Mouse (Mus musculus) ovary, postnatal 14 days (tissue): Measurements from ENCODE around the gene Taf3.

ENCODE experiments used
- DNase-seq: peaks from one replicate; pipeline ENCODE4 v3.0.0; 2022; ENCODE audit warnings: low spot score

Taf3 gene

DNA sequence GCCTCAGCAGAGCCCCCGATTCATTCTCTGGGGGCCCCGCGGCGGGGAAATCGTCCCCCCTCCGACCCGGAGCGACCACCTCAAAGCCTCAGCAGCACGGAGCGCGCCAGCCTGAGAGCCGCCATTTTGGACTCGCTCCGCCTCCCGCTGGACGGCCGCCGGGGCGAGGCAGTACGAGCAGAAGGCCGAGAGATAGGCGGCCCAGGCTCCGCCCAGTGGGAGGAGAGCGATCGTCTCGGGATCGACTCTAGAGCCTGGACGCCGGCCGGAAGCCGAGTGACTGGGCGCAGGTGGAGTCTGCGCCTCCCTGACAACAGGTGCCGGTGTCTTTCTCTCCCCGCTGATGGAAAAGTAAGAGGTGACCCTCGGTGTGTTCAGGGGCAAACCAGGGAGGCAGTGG, at the start of gene Taf3:
Gene Taf3 (minus strand): TSS at position 136 of the 400 bp plus-strand sequence.
- peak; percentile 85 for DNase-seq

- no peak for DNase-seq
Observed at GRCm38 (mm10) chr2:10094327-10095100, 46.1 kb upstream of the Taf3 start.

DNA sequence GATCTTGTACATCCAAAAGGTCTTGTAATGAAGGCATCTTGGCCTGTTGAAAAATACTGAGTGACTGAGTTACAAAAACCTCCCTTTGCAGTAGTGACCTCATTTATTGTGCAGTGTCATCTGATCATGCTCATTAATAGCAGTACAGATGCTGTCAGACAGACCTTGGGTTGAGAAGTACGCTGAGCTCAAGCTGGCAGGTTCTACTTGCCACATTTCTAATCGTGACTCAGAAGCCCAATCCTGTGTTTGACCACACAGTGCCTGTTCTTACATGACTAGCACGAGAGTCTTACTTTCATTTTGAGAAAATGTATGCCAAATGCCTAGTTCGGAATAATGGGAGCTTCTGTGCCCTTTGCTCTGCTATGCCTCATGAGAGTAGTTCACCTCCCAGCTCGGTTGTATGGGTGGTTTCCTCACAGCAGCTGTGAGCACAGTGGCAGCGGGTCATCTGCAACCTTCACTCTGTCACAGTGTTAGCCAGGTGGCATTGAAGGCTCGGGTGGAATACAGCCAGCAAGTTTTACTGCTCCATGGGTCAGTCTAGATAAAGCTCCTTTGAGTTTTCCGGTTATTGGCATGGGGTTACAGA, 39.0 kb upstream of the Taf3 start:
- no peak for DNase-seq

DNA sequence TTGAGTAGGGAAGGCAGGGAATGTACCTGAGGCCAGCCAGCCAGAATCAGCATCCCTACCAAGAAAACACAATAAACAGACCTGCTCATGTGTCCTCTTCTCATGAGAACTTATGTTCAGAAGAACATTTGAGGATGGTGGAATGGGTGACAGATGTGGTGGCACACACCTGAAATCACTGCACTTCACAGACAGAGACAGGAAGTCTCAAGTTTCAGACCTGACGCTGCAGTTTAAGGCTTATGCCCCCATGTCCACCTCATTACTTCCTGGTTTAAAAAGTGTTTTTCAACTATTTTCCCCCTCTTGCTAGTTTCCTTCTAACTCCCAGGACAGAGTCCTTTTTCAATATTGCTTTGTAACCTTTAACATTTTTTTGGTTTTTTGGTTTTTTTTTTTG, 34.3 kb upstream of the Taf3 start:
- no peak for DNase-seq

GRCm38 (mm10) chr2:10081453-10082080, 33.2 kb upstream of the Taf3 start:
- DNase-seq = no peak

GRCm38 (mm10) chr2:10080310-10081010, 32.1 kb upstream of the Taf3 start, which contains the start of the genes Atp5c1 and Kin:
Gene Atp5c1, minus strand, starts transcription at chr2:10080510.
Gene Kin, plus strand, starts transcription at chr2:10080593.
- peak; percentile 92 for DNase-seq

GRCm38 (mm10) chr2:10079745-10080309, 31.4 kb upstream of the Taf3 start:
- DNase-seq = peak; percentile 5

GRCm38 (mm10) chr2:10076675-10077074, 28.3 kb upstream of the Taf3 start:
- DNase-seq = no peak

DNA sequence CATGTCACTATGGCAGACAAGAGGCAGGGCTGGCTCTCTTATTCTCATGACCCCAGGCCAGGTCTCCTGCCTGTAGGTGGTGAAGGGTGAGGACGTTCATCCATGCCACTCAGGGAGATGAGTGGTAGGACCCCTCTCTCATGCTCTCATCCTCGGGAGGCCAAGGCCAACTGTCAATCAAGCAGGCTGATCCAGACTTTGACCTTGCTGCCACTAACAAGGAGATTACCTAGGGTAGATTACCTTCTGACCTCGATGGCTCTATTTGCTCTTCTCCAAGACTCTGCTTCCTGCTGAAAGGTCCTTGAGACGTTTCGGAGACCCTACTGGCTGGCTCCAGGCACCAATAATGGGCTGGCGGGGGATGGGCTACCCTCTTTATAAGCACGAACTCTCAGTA, 26.1 kb upstream of the Taf3 start:
- DNase-seq = no peak

- DNase-seq = no peak
Observed at GRCm38 (mm10) chr2:10071751-10072150, 23.4 kb upstream of the Taf3 start.

DNA sequence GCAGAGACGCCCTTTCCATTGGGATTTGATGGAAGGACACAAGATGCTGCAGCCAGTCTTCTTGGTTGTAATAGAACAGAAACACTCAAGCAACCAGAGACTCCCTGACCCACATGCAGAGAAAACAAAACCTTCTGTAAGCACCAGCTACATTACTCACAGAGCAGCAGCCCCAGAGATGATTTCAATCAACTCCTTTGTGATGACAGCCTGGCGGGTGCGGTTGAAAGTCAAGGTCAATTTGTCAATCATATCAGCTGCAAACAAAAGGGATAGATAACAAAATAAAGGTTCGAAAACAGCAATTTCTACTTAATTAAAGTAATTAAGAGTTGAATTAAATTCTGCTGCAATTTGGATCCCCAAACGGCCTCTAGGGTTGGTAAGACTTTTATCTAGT, 10.4 kb upstream of the Taf3 start:
- no peak for DNase-seq

- DNase-seq = no peak
Observed at GRCm38 (mm10) chr2:10051996-10052395, 3.6 kb upstream of the Taf3 start.

DNA sequence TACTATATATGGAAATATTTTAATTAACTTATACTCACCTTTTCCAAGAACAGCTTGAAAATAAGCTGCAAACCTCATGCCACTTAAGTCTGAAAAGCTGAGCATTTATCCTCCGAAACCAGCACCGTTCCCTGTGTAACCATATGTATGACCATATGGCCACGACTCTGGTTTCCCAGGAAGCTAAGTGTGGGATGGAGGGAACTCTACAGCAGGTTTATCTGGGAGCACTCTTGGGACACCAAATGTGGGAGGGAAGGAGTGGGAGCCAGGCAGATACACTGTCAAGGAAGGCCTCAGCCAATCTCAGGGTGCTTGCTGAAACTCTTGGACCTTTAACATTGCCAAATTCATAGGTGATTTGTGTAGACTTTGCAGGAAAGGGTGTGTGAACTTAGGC, 2.5 kb upstream of the Taf3 start:
- no peak for DNase-seq

DNA sequence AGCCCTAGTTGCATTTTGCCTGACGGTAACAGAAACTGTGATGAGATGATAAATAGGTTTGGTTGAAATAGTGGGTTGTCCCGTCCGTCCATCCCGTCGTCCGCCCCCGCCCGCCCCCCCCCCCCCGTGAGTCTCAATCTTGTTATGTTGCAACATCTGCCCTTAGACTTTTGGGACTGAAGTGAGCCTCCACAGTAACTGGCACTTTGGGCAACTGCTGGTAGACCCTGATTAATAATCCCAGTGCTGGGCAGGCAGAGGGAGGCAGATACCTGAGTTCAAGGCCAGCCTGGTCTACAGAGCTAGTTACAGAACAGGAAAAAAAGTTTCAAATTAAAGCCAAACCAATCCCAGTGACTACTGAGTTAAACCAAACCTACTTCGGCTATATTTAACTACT, 1.1 kb upstream of the Taf3 start:
- DNase-seq = no peak

- peak; percentile 7 for DNase-seq
Observed at GRCm38 (mm10) chr2:10047758-10048436, 499 bp downstream of the Taf3 start.

GRCm38 (mm10) chr2:10034976-10035375, 13.4 kb downstream of the Taf3 start:
- no peak for DNase-seq

DNA sequence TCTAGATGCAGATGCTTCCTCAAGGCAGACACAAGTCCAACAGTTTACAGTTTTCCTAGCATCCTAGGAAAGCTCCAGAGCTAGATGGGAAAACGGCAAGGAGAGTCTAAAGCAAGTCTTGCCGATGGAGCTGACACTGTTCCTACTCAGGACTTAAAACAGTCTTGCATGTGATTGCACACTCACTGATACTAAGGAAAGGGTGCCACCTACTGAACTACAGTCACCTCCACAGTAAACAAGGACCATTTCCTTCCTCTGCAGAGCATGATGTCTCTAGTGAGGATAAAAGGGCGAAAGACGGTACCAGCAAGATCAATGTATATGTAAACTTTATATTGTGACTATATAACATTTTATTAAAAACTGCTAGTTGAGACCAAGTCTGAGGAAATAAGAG, 14.7 kb downstream of the Taf3 start:
- no peak for DNase-seq

DNA sequence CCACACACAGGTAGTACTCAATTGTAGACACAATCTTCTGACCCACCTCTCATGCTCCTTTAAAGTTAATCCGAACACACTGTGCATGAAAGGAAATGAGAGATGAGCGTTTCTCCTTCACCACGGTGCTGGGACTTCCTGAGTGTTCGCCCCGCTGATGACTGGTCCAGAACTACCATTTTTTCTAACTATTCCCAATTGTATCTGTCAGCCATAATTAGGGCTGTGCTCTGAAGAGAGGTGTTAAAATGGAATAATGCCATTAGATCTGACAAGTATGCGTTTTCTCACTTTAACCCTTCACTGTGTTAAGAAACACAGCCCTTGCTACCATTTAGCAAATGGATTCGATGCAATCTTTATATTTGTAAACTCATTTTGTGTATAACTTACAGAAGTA, 18.6 kb downstream of the Taf3 start:
- no peak for DNase-seq

DNA sequence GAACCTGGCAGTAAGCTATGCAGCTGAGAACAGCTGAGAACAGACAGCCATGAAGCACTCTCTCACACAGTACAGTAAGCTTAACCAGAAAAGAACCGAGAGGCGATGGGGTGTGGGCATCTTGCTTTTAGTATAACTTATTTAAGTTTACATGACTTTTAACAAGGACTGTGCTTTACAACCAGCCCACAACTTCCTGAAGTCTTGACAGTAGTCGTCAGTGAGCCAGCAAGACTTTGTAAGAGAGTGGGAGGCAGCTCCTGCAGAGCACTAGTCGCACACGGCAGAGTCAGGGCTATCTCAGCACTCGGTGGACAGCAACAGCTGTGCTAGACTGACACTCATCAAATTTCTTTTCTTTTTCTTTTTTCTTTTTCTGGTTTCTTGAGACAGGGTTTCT, 24.1 kb downstream of the Taf3 start:
- no peak for DNase-seq

DNA sequence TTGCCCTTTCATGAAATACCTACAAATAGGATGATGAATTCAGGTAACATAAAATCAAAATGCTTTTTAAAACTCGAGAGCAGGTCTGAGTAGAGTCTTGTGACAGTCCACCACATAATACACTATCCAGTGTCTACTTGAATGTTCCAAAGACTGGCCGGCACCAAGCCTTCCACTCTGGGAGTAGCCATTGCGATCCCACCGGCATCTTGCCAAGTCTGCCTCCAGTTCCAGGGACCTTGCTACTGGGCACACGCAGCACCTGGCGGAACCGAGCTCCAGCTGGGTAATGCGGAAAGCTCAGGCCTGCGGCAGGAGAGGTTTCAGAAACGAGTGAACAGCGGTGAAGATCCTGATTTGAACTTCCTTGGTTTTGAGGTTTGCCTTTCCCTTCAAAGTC, 27.1 kb downstream of the Taf3 start:
- DNase-seq = no peak

DNA sequence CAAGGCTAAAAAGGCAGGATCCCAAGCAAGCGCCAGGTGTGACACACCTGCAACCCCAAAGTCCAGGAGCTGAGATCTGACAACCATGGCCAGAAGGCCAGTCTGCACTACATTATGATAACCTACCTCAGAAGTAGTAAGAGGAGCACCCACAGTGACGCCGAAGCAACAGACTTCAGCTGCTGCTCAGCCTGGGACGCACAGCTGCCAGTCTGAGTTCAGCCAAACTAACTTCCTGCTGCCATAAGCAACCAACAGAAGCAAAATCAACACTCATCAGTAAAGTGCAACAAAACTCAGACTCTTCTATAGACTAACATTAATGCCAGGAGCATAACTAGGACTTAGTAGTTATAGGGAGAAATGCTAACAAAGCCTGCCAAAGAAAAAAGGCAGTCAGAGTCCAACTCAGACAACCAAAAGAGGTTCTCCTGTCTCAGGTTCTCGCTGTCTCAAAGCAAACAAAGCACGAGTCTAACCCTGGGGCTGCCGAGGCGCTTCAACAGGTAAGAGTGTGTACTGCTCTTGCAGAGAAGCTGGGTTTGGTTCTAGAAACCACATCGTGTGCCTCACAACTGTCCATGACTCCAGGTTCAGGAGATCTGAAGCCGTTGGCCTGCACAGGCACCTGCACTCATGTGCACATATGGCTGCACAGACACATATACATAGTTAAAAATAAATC, 33.3 kb downstream of the Taf3 start:
- no peak for DNase-seq
